Mouse (Mus musculus): ENCODE measurements around the gene Fbxo27.

The Fbxo27 gene

GRCm38 (mm10) chr7:28709454-28709853, 16.8 kb downstream of the Fbxo27 start:
- no peak for DNase-seq

- DNase-seq: no peak
Measured at GRCm38 (mm10) chr7:28710962-28711361, 18.3 kb downstream of the Fbxo27 start.

GRCm38 (mm10) chr7:28714667-28715066, 22.0 kb downstream of the Fbxo27 start:
- DNase-seq: no peak

- DNase-seq: no peak
Measured at GRCm38 (mm10) chr7:28715598-28715997, 22.9 kb downstream of the Fbxo27 start.

GRCm38 (mm10) chr7:28716590-28717281, 24.1 kb downstream of the Fbxo27 start, which contains the start of gene Fbxo17:
Gene Fbxo17 (plus strand): TSS chr7:28716804.
- DNase-seq: peak; percentile 70

- no peak for DNase-seq
Measured at GRCm38 (mm10) chr7:28717726-28718125, 25.1 kb downstream of the Fbxo27 start.

GRCm38 (mm10) chr7:28719159-28719558, 26.5 kb downstream of the Fbxo27 start:
- no peak for DNase-seq

GRCm38 (mm10) chr7:28719650-28720049, 27.0 kb downstream of the Fbxo27 start:
- DNase-seq: no peak

GRCm38 (mm10) chr7:28720753-28721537, 28.3 kb downstream of the Fbxo27 start:
- no peak for DNase-seq

- DNase-seq: no peak
Measured at GRCm38 (mm10) chr7:28722079-28722478, 29.4 kb downstream of the Fbxo27 start.

GRCm38 (mm10) chr7:28724613-28725012, 32.0 kb downstream of the Fbxo27 start:
- DNase-seq: no peak

- DNase-seq: peak; percentile 69
Measured at GRCm38 (mm10) chr7:28726600-28726999, 34.0 kb downstream of the Fbxo27 start.

GRCm38 (mm10) chr7:28727649-28728340, 35.1 kb downstream of the Fbxo27 start:
- DNase-seq: no peak

- DNase-seq: peak; percentile 92
Measured at GRCm38 (mm10) chr7:28732341-28733142, 39.9 kb downstream of the Fbxo27 start.

GRCm38 (mm10) chr7:28733211-28733610, 40.6 kb downstream of the Fbxo27 start:
- DNase-seq: no peak

- DNase-seq: no peak
Measured at GRCm38 (mm10) chr7:28735701-28736100, 43.1 kb downstream of the Fbxo27 start.

- no peak for DNase-seq
Measured at GRCm38 (mm10) chr7:28739829-28740228, 47.2 kb downstream of the Fbxo27 start.

- no peak for DNase-seq
Measured at GRCm38 (mm10) chr7:28740949-28741348, 48.3 kb downstream of the Fbxo27 start.

GRCm38 (mm10) chr7:28741368-28741708, 48.7 kb downstream of the Fbxo27 start:
- no peak for DNase-seq

- DNase-seq: peak; percentile 97
Measured at GRCm38 (mm10) chr7:28741709-28742438, 49.2 kb downstream of the Fbxo27 start, which contains the start of the genes Mrps12 and Sars2. Gene Mrps12 (minus strand): TSS chr7:28741820. Gene Sars2 (plus strand): TSS chr7:28741992.
